Mouse (Mus musculus) retina, postnatal 7 days (tissue): Measurements from ENCODE around the gene Ghitm.
"Not testable (repeated sequence)": the region's sequence is repeated elsewhere in the genome, so short reads cannot be mapped to it uniquely, and the experiment has no call there.

Experiments
- DNase-seq: peaks from one replicate; pipeline ENCODE4 v3.0.0-alpha.2; 2012; ENCODE audit warnings: low read depth, low spot score

Gene Ghitm

GRCm38 (mm10) chr14:37135127-37135593 is at the start of gene Ghitm:
Ghitm (minus strand) TSS chr14:37135272.
- peak; percentile 93 for DNase-seq

GRCm38 (mm10) chr14:37184871-37185270 is 49.8 kb upstream of the Ghitm start:
- no peak for DNase-seq

- no peak for DNase-seq
These were observed 39.4 kb upstream of the Ghitm start for GRCm38 (mm10) chr14:37174484-37174883.

GRCm38 (mm10) chr14:37165266-37165926 is 30.3 kb upstream of the Ghitm start:
- no peak for DNase-seq

GRCm38 (mm10) chr14:37164392-37165032 is 29.4 kb upstream of the Ghitm start:
- DNase-seq, result no peak

- no peak for DNase-seq
These were observed 28.3 kb upstream of the Ghitm start for GRCm38 (mm10) chr14:37163277-37163956.

GRCm38 (mm10) chr14:37154391-37154790 is 19.3 kb upstream of the Ghitm start:
- DNase-seq, result no peak

GRCm38 (mm10) chr14:37139051-37139710 is 4.1 kb upstream of the Ghitm start:
- no peak for DNase-seq

- DNase-seq, result not testable (repeated sequence)
These were observed 2.5 kb upstream of the Ghitm start for GRCm38 (mm10) chr14:37137596-37137995.

GRCm38 (mm10) chr14:37136110-37136509 is 1.0 kb upstream of the Ghitm start:
- DNase-seq, result no peak

GRCm38 (mm10) chr14:37135671-37136070 is 599 bp upstream of the Ghitm start:
- no peak for DNase-seq

- peak; percentile 8 for DNase-seq
These were observed 557 bp downstream of the Ghitm start for GRCm38 (mm10) chr14:37134304-37135126.

- DNase-seq, result peak; percentile 56
These were observed 7.4 kb downstream of the Ghitm start for GRCm38 (mm10) chr14:37127652-37128051.

- no peak for DNase-seq
These were observed 15.8 kb downstream of the Ghitm start for GRCm38 (mm10) chr14:37119233-37119632.

- DNase-seq, result no peak
These were observed 21.1 kb downstream of the Ghitm start, which contains the start of gene 2610528A11Rik for GRCm38 (mm10) chr14:37113922-37114321. 2610528A11Rik (minus strand) TSS chr14:37114022.

- no peak for DNase-seq
These were observed 22.1 kb downstream of the Ghitm start for GRCm38 (mm10) chr14:37112931-37113330.

GRCm38 (mm10) chr14:37111371-37111770 is 23.7 kb downstream of the Ghitm start:
- DNase-seq, result no peak

- no peak for DNase-seq
These were observed 24.6 kb downstream of the Ghitm start for GRCm38 (mm10) chr14:37110456-37110855.

GRCm38 (mm10) chr14:37109975-37110374 is 25.1 kb downstream of the Ghitm start:
- no peak for DNase-seq

GRCm38 (mm10) chr14:37109460-37109859 is 25.6 kb downstream of the Ghitm start:
- DNase-seq, result no peak

GRCm38 (mm10) chr14:37105846-37106245 is 29.2 kb downstream of the Ghitm start:
- DNase-seq, result no peak
